Mouse (Mus musculus): ENCODE results near the gene Crabp2. TPM values are rescaled to one million over a fixed set of nuclear protein-coding genes. Genes with fewer than 3 reads are reported as not detected.
A peak's percentile ranks its signal among the peaks of the same experiment; 100 is the strongest.

The Crabp2 gene
- polyA plus RNA-seq, 1 experiment from 2014 or later, result 44.1 TPM

- no peaks in the 10 kb centered on the region for H3K9me3 ChIP-seq (ENCODE audit: control insufficient read depth, low read depth, low read length)
- peaks cover 43% of the 10 kb centered on the region for H3K4me1 ChIP-seq (ENCODE audit: control insufficient read depth, insufficient read depth, low read length)
- no peak overlapping the region for H3K9ac ChIP-seq (replicated peaks; ENCODE audit: low read depth, low read length)
- no peaks in the 10 kb centered on the region for H3K27me3 ChIP-seq (ENCODE audit: control insufficient read depth, insufficient read depth, low read length)
- H3K36me3 ChIP-seq (ENCODE audit: control insufficient read depth, insufficient read depth, low read length), result peaks cover 19% of the 10 kb centered on the region
- no peak overlapping the region for H3K4me3 ChIP-seq (ENCODE audit: low read depth, low read length)
- H3K4me2 ChIP-seq (replicated peaks; ENCODE audit: low read depth, low read length), result no peak overlapping the region
- WGBS, result 34% methylated on average over 12 of the region's 12 CpGs
- no peak for ATAC-seq (ENCODE audit: insufficient number of reproducible peaks, insufficient read depth, low FRiP score, low read depth)
- no peak overlapping the region for H3K27ac ChIP-seq (ENCODE audit: low read length)
Measured at GRCm38 (mm10) chr3:87945781-87946540, 2.5 kb upstream of the Crabp2 start.

DNA sequence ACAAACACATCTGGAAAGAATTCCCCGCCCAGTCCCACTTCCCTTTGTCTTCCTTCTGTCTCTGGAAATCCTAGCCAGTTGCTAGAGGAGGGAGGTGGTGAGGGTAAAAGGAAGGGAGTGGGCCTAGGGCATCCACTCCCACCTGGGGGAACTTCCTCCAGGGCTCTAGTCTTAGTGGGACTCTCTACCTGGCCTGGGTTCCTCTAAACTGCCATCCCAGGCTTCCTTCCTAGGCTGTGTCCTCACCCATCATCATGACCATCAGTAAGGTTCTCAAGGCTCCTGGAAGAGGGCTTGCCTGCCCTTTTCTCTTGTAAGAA, 2.0 kb upstream of the Crabp2 start:
- WGBS, result 44% methylated on average over 1 of the region's 1 CpGs
- no peak overlapping the region for H3K4me2 ChIP-seq (replicated peaks; ENCODE audit: low read depth, low read length)
- H3K4me3 ChIP-seq (ENCODE audit: low read depth, low read length), result no peak overlapping the region
- H3K9me3 ChIP-seq (ENCODE audit: control insufficient read depth, low read depth, low read length), result no peaks in the 10 kb centered on the region
- no peak overlapping the region for H3K9ac ChIP-seq (replicated peaks; ENCODE audit: low read depth, low read length)
- peaks cover 14% of the 10 kb centered on the region for H3K36me3 ChIP-seq (ENCODE audit: control insufficient read depth, insufficient read depth, low read length)
- H3K27ac ChIP-seq (ENCODE audit: low read length), result no peak overlapping the region
- no peak for ATAC-seq (ENCODE audit: insufficient number of reproducible peaks, insufficient read depth, low FRiP score, low read depth)
- peaks cover 45% of the 10 kb centered on the region for H3K4me1 ChIP-seq (ENCODE audit: control insufficient read depth, insufficient read depth, low read length)
- no peaks in the 10 kb centered on the region for H3K27me3 ChIP-seq (ENCODE audit: control insufficient read depth, insufficient read depth, low read length)

DNA sequence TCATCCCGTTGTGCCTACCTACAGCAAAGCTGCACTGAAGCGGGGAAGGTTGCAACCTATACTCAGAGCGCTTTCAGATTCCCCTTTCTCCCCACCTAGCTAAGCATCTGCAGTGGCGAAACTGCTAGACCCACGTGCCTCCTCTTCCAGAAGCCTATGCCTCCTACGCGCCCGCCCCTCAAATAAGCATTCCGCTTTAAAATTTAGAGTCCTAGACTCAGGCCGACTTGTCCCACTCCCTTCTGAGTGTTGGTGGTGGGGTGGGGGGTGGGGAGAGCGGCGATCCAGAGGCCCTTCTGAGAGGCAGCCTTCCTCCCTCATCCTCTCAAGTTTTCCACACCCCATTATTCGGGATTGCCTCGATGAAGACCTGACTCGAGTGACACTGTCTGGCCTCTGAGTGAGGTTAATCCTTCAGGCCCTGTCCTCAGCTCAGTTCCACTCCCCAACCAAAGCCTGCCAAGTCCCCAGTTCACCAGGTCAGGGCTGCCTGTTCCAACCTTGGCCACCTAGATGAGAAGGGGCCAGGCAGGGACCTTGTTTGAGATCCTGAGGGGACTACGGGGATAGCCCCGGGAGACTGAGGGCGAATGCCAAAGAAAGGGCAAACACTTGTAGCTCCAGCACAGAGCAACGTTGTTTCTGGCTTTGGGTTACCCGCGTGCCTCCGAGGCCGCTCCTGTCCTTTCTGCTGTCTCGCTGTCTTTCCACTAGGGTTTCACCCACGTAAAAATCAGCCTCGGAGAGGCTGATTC, 1.2 kb upstream of the Crabp2 start:
- Histone ChIP-seq H3K4me3 (ENCODE audit: low read depth, low read length) (peak overlapping the region; percentile 26; the same call in 1 of the 2 replicates), H3K4me1 (ENCODE audit: control insufficient read depth, insufficient read depth, low read length) (peaks cover 47% of the 10 kb centered on the region), H3K9ac (replicated peaks; ENCODE audit: low read depth, low read length) (peak overlapping the region; percentile 14; the same call in 1 of the 2 replicates), H3K9me3 (ENCODE audit: control insufficient read depth, low read depth, low read length) (no peaks in the 10 kb centered on the region), H3K36me3 (ENCODE audit: control insufficient read depth, insufficient read depth, low read length) (peaks cover 7% of the 10 kb centered on the region), H3K27ac (ENCODE audit: low read length) (no peak overlapping the region), H3K4me2 (replicated peaks; ENCODE audit: low read depth, low read length) (peak overlapping the region; percentile 68), H3K27me3 (ENCODE audit: control insufficient read depth, insufficient read depth, low read length) (no peaks in the 10 kb centered on the region)
- ATAC-seq (ENCODE audit: insufficient number of reproducible peaks, insufficient read depth, low FRiP score, low read depth), result no peak
- 5% methylated on average over 26 of the region's 26 CpGs for WGBS

GRCm38 (mm10) chr3:87947811-87948199, 661 bp upstream of the Crabp2 start:
- Histone ChIP-seq H3K9me3 (ENCODE audit: control insufficient read depth, low read depth, low read length) (no peaks in the 10 kb centered on the region), H3K27ac (ENCODE audit: low read length) (no peak overlapping the region), H3K36me3 (ENCODE audit: control insufficient read depth, insufficient read depth, low read length) (peaks cover 3% of the 10 kb centered on the region), H3K4me3 (ENCODE audit: low read depth, low read length) (peak overlapping the region; percentile 26), H3K4me1 (ENCODE audit: control insufficient read depth, insufficient read depth, low read length) (peaks cover 47% of the 10 kb centered on the region), H3K9ac (replicated peaks; ENCODE audit: low read depth, low read length) (no peak overlapping the region; the same call in 1 of the 2 replicates), H3K27me3 (ENCODE audit: control insufficient read depth, insufficient read depth, low read length) (no peaks in the 10 kb centered on the region), H3K4me2 (replicated peaks; ENCODE audit: low read depth, low read length) (peak overlapping the region; percentile 68)
- 2% methylated on average over 17 of the region's 17 CpGs for WGBS
- ATAC-seq (ENCODE audit: insufficient number of reproducible peaks, insufficient read depth, low FRiP score, low read depth), result no peak

GRCm38 (mm10) chr3:87949266-87949954, 944 bp downstream of the Crabp2 start:
- H3K4me3 ChIP-seq (ENCODE audit: low read depth, low read length), result peak overlapping the region; percentile 26
- H3K36me3 ChIP-seq (ENCODE audit: control insufficient read depth, insufficient read depth, low read length), result no peaks in the 10 kb centered on the region
- H3K9me3 ChIP-seq (ENCODE audit: control insufficient read depth, low read depth, low read length), result no peaks in the 10 kb centered on the region
- H3K9ac ChIP-seq (replicated peaks; ENCODE audit: low read depth, low read length), result 0 out of 2 replicates have a peak overlapping the region, but pooled peaks have one; percentile 18
- peaks cover 51% of the 10 kb centered on the region for H3K4me1 ChIP-seq (ENCODE audit: control insufficient read depth, insufficient read depth, low read length)
- WGBS, result 14% methylated on average over 16 of the region's 16 CpGs
- peak overlapping the region; percentile 68 for H3K4me2 ChIP-seq (replicated peaks; ENCODE audit: low read depth, low read length)
- ATAC-seq (ENCODE audit: insufficient number of reproducible peaks, insufficient read depth, low FRiP score, low read depth), result no peak
- H3K27ac ChIP-seq (ENCODE audit: low read length), result 0 out of 2 replicates have a peak overlapping the region, but pooled peaks have one; percentile 33
- no peaks in the 10 kb centered on the region for H3K27me3 ChIP-seq (ENCODE audit: control insufficient read depth, insufficient read depth, low read length)

GRCm38 (mm10) chr3:87949955-87950515, 1.6 kb downstream of the Crabp2 start:
- H3K4me1 ChIP-seq (ENCODE audit: control insufficient read depth, insufficient read depth, low read length), result peaks cover 48% of the 10 kb centered on the region
- no peak overlapping the region for H3K27ac ChIP-seq (ENCODE audit: low read length)
- 0 out of 2 replicates have a peak overlapping the region, but pooled peaks have one; percentile 11 for H3K9ac ChIP-seq (replicated peaks; ENCODE audit: low read depth, low read length)
- whole genome bisulfite sequencing, result 16% methylated on average over 13 of the region's 13 CpGs
- no peak for ATAC-seq (ENCODE audit: insufficient number of reproducible peaks, insufficient read depth, low FRiP score, low read depth)
- no peaks in the 10 kb centered on the region for H3K27me3 ChIP-seq (ENCODE audit: control insufficient read depth, insufficient read depth, low read length)
- H3K36me3 ChIP-seq (ENCODE audit: control insufficient read depth, insufficient read depth, low read length), result no peaks in the 10 kb centered on the region
- H3K4me3 ChIP-seq (ENCODE audit: low read depth, low read length), result peak overlapping the region; percentile 26; the same call in 1 of the 2 replicates
- no peaks in the 10 kb centered on the region for H3K9me3 ChIP-seq (ENCODE audit: control insufficient read depth, low read depth, low read length)
- peak overlapping the region; percentile 68 for H3K4me2 ChIP-seq (replicated peaks; ENCODE audit: low read depth, low read length)

DNA sequence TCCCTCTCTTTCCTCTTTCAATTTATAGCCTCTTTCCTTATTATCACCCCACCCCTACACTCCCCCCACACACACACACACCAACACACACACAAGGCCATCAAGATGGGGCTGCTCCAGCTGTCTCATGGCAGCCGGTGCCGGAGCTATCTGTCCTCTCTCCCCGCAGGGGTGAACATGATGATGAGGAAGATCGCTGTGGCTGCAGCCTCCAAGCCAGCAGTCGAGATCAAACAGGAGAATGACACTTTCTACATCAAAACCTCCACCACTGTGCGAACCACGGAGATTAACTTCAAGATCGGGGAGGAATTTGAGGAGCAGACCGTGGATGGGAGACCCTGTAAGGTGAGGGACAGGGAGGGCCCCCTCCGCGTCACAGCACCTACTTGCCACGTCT, 3.5 kb downstream of the Crabp2 start:
- peaks cover 43% of the 10 kb centered on the region for H3K4me1 ChIP-seq (ENCODE audit: control insufficient read depth, insufficient read depth, low read length)
- peak overlapping the region; percentile 59; the same call in 1 of the 2 replicates for H3K27ac ChIP-seq (ENCODE audit: low read length)
- H3K4me3 ChIP-seq (ENCODE audit: low read depth, low read length), result peak overlapping the region; percentile 20
- no peaks in the 10 kb centered on the region for H3K27me3 ChIP-seq (ENCODE audit: control insufficient read depth, insufficient read depth, low read length)
- H3K9ac ChIP-seq (replicated peaks; ENCODE audit: low read depth, low read length), result peak overlapping the region; percentile 32; the same call in 1 of the 2 replicates
- peak overlapping the region; percentile 46 for H3K4me2 ChIP-seq (replicated peaks; ENCODE audit: low read depth, low read length)
- H3K36me3 ChIP-seq (ENCODE audit: control insufficient read depth, insufficient read depth, low read length), result no peaks in the 10 kb centered on the region
- no peaks in the 10 kb centered on the region for H3K9me3 ChIP-seq (ENCODE audit: control insufficient read depth, low read depth, low read length)
- no peak for ATAC-seq (ENCODE audit: insufficient number of reproducible peaks, insufficient read depth, low FRiP score, low read depth)
- WGBS, result 20% methylated on average over 12 of the region's 12 CpGs

DNA sequence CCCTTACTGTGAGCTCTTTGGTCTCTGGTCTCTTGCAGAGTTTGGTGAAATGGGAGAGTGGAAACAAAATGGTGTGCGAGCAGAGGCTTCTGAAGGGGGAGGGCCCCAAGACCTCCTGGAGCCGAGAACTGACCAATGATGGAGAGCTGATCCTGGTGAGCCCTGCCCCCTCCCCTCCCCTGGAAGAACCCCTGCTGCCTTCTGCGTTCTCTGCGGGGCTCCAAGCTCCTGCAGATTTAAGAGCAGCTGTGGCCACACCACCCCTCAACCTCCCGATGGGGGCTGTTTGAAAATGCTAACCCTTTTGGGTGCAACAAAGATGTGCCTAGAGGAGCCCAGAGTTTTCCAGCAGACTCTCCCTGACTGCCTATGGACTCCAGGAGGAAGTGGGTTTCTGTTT, 4.0 kb downstream of the Crabp2 start:
- H3K4me1 ChIP-seq (ENCODE audit: control insufficient read depth, insufficient read depth, low read length), result peaks cover 38% of the 10 kb centered on the region
- peak; percentile 77; the same call in 1 of the 2 replicates for ATAC-seq (ENCODE audit: insufficient number of reproducible peaks, insufficient read depth, low FRiP score, low read depth)
- peak overlapping the region; percentile 32; the same call in 1 of the 2 replicates for H3K9ac ChIP-seq (replicated peaks; ENCODE audit: low read depth, low read length)

More for the DNA sequence above, 4.0 kb downstream of the Crabp2 start:
- Histone ChIP-seq H3K27me3 (ENCODE audit: control insufficient read depth, insufficient read depth, low read length) (no peaks in the 10 kb centered on the region), H3K36me3 (ENCODE audit: control insufficient read depth, insufficient read depth, low read length) (no peaks in the 10 kb centered on the region), H3K4me3 (ENCODE audit: low read depth, low read length) (peak overlapping the region; percentile 20), H3K27ac (ENCODE audit: low read length) (peak overlapping the region; percentile 59), H3K4me2 (replicated peaks; ENCODE audit: low read depth, low read length) (peak overlapping the region; percentile 46), H3K9me3 (ENCODE audit: control insufficient read depth, low read depth, low read length) (no peaks in the 10 kb centered on the region)
- 10% methylated on average over 5 of the region's 5 CpGs for WGBS

Data from stomach, embryonic 14.5 days (tissue).